Mouse (Mus musculus) small intestine, adult 10 weeks (tissue): Measurements from ENCODE around the gene Npepps. TPM values are rescaled to one million over a fixed set of nuclear protein-coding genes. Genes with fewer than 3 reads are reported as not detected.

Source experiments
- polyA plus RNA-seq: library from polyadenylated mRNA; stranded (reverse); fragments of 350-450 nt; fragmentation: Illumina TruSeq; extraction: RNeasy Lipid Tissue Mini Kit (QIAGEN cat#74804); gene quantifications from one replicate; pipeline ENCODE4 v1.2.3, GENCODE M21; 2014; ENCODE audit warnings: low replicate concordance

Npepps gene
- polyA plus RNA-seq, result 143 TPM

GRCm38 (mm10) chr11:97280216-97280861 is at the start of gene Npepps:
Gene Npepps, minus strand, starts transcription at chr11:97280638.

GRCm38 (mm10) chr11:97315504-97316503 is 35.4 kb upstream of the Npepps start, which contains the start of gene Mrpl45:
Gene Mrpl45, plus strand, starts transcription at chr11:97315716.

GRCm38 (mm10) chr11:97187764-97188642 is 92.4 kb downstream of the Npepps start, which contains the start of gene Kpnb1:
Gene Kpnb1, minus strand, starts transcription at chr11:97187881.

Other genes starting within 250 kb of the Npepps start
- not detected for gene Lrrc46, start 239.2 kb downstream of the Npepps start, polyA plus RNA-seq
- 5.5 TPM for gene Mrpl10, start 239.1 kb downstream of the Npepps start, polyA plus RNA-seq
- gene Osbpl7, start 230.0 kb downstream of the Npepps start, polyA plus RNA-seq, result 0.33 TPM
- gene Tbx21, start 165.3 kb downstream of the Npepps start, polyA plus RNA-seq, result not detected
- not detected for gene Tbkbp1, start 129.1 kb downstream of the Npepps start, polyA plus RNA-seq
- 82.0 TPM for gene Kpnb1, start 92.8 kb downstream of the Npepps start, polyA plus RNA-seq
- gene Mrpl45, start 35.1 kb upstream of the Npepps start, polyA plus RNA-seq, result 22.3 TPM
- gene Gpr179, start 71.4 kb upstream of the Npepps start, polyA plus RNA-seq, result not detected
- 4.2 TPM for gene Socs7, start 81.9 kb upstream of the Npepps start, polyA plus RNA-seq
- 1.4 TPM for gene Arhgap23, start 134.9 kb upstream of the Npepps start, polyA plus RNA-seq
- gene 4933428G20Rik, start 219.7 kb upstream of the Npepps start, polyA plus RNA-seq, result not detected